Mouse (Mus musculus): ENCODE data around the gene Ppp1r3e.
A peak's percentile ranks its signal among the peaks of the same experiment; 100 is the strongest.

Ppp1r3e gene

GRCm38 (mm10) chr14:54883154-54884021 lies 6.0 kb upstream of the Ppp1r3e start, which contains the start of the genes Bcl2l2 and Gm20521:
Gene Bcl2l2 (plus strand): TSS chr14:54883377.
Gene Gm20521 (plus strand): TSS chr14:54883441.
- peak; percentile 85 for DNase-seq (ENCODE audit: low spot score)

GRCm38 (mm10) chr14:54876539-54877047 lies 757 bp downstream of the Ppp1r3e start:
- DNase-seq (ENCODE audit: low spot score): peak; percentile 95

- peak; percentile 76 for DNase-seq (ENCODE audit: low spot score)
Measured at GRCm38 (mm10) chr14:54875844-54876538, 1.4 kb downstream of the Ppp1r3e start.

- DNase-seq (ENCODE audit: low spot score): no peak
Measured at GRCm38 (mm10) chr14:54874165-54874564, 3.2 kb downstream of the Ppp1r3e start.

GRCm38 (mm10) chr14:54870861-54871260 lies 6.5 kb downstream of the Ppp1r3e start, which contains the start of gene Homez:
Gene Homez (minus strand): TSS chr14:54870961.
- no peak for DNase-seq (ENCODE audit: low spot score)

- DNase-seq (ENCODE audit: low spot score): no peak
Measured at GRCm38 (mm10) chr14:54868026-54868425, 9.3 kb downstream of the Ppp1r3e start.

GRCm38 (mm10) chr14:54866936-54867335 lies 10.4 kb downstream of the Ppp1r3e start:
- no peak for DNase-seq (ENCODE audit: low spot score)

GRCm38 (mm10) chr14:54866268-54866667 lies 11.1 kb downstream of the Ppp1r3e start:
- DNase-seq (ENCODE audit: low spot score): no peak

GRCm38 (mm10) chr14:54865626-54866025 lies 11.7 kb downstream of the Ppp1r3e start:
- no peak for DNase-seq (ENCODE audit: low spot score)

GRCm38 (mm10) chr14:54864313-54865036 lies 12.9 kb downstream of the Ppp1r3e start:
- DNase-seq (ENCODE audit: low spot score): peak; percentile 57

- DNase-seq (ENCODE audit: low spot score): peak; percentile 95
Measured at GRCm38 (mm10) chr14:54863501-54864312, 13.6 kb downstream of the Ppp1r3e start.

GRCm38 (mm10) chr14:54860511-54860910 lies 16.8 kb downstream of the Ppp1r3e start:
- peak; percentile 65 for DNase-seq (ENCODE audit: low spot score)

- DNase-seq (ENCODE audit: low spot score): no peak
Measured at GRCm38 (mm10) chr14:54857891-54858290, 19.5 kb downstream of the Ppp1r3e start.

- DNase-seq (ENCODE audit: low spot score): no peak
Measured at GRCm38 (mm10) chr14:54856703-54857102, 20.6 kb downstream of the Ppp1r3e start.

GRCm38 (mm10) chr14:54855726-54856125 lies 21.6 kb downstream of the Ppp1r3e start:
- DNase-seq (ENCODE audit: low spot score): no peak

- peak; percentile 70 for DNase-seq (ENCODE audit: low spot score)
Measured at GRCm38 (mm10) chr14:54843461-54843860, 33.9 kb downstream of the Ppp1r3e start.

- DNase-seq (ENCODE audit: low spot score): no peak
Measured at GRCm38 (mm10) chr14:54823716-54824115, 53.6 kb downstream of the Ppp1r3e start.

All from MN1 (cell line).